Mouse (Mus musculus): ENCODE data around the gene Pik3cg.

The Pik3cg gene

DNA sequence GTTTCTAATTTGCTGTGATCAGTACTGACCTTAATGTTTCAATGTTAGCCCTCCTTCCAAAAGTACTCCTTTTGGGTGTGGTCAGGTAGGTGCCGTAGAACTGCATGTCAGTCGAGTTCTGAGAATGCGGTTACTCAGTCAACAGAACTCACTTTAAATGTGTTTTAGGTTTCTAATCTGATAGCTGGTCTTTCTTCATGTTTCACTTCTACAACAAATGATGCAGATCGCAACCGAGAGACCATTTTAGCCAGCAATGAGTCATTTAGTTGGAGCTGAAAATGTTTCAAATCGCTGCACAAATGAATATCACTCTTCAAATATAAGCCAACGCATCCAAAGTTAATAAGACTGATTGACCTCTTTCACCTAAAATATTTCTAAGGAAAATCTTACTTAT lies 6.5 kb downstream of the Pik3cg start:
- in situ Hi-C loops (cut with MboI; ENCODE audit: low sequenced_read_pairs), result no loop called here

DNA sequence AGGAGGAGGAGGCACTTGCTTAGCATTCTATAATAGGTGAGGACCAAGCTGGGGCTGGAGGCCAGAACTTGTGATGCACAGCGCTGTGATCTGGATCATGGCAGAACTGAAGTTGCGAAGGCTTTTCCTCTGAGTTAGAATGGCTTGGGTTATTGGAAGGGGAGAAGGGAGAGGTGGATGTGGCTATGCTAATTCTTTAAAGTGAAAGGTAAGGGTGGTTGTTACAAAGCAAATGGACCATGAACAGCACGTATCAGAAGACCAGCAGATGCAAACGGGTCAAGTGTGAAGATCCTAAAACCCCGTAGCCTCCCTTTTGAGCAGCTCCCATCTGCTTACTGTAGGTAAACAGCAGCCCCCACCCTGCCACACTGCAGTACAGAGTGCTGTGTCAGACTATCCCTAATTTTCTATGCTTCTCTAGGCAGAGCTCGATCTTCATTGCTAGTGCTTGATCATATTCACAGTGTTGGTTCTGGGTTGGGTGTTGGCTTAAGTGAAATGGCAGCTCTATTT lies 7.3 kb downstream of the Pik3cg start:
- in situ Hi-C loops (cut with MboI; ENCODE audit: low sequenced_read_pairs), result no loop called here

GRCm38 (mm10) chr12:32200387-32201069 lies 7.9 kb downstream of the Pik3cg start:
- in situ Hi-C loops (cut with MboI; ENCODE audit: low sequenced_read_pairs), result no loop called here

DNA sequence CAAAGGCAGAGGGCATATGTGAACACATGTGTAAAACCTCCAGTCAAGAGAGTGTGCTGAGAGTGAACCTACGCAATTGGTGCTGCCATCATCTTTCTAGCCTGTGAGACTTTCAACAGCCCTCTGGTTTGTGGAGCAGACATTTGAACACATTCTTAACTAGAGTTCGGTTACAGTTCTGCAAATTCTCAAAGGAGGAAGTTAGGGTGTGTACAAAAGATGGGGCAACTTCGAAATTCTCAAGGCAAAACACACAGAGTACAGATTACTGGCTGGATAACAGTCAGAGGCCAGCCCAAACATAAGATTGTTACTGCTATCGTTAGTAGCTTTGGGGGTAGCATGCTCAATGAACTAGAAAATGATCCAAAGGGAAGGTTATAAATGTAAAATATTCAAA lies 9.0 kb downstream of the Pik3cg start:
- in situ Hi-C loops (cut with MboI; ENCODE audit: low sequenced_read_pairs), result no loop called here

DNA sequence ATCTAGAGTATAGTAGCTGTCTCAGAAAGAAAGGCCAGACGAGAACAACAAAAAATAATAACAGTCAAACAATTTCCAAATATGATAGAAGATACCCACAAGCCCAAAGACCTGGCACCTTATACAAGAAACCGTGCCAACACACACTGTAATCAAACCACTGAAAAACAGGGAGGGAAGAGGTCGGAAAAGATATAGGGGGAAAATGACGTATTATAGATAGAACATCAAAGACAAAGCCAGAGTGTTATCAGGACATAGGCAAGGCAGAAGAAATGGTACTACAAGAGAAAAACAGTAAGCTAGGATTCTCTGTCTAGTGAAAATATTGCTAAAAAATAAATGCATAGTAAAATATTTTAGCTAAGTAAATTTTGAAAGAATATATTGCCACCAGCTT lies 10.4 kb downstream of the Pik3cg start:
- in situ Hi-C loops (cut with MboI; ENCODE audit: low sequenced_read_pairs), result no loop called here

DNA sequence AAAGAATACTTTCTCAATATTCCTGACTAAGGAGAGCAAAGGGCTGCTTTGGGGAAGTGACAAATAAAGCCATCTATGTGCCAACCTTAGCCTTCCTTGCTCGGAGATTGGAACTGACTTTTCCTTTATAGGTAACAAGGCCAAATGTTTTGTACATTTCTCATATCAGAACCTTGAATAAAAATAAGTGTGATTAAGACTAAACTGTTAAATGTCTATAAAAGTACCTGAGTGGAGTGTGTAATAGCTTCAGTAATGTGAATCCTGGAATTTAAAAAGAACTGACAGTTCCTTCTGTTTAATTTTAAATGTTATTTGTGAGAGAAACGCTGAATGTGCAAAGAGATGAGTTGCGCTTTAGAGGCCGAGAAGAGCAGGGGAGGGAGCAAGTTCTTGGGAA lies 13.5 kb downstream of the Pik3cg start:
- in situ Hi-C loops (cut with MboI; ENCODE audit: low sequenced_read_pairs), result no loop called here

DNA sequence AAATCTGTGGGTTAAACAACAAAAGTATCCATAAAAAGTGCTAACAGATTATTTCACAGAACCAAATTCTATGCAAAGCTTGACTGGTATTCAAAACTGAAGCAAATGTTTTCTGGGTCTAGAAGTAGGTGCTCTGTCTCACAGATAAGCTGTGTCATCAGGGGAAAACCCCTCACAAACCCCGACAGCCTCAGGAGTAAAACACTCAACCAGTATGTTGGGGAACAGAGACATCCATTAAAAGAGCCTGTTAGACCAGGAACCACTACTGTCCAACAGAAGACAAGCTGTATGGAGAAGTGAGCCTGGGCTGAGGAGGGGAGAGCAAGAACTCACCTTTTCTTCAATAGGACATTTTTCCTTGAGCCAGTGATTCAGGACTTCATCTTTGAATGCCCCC lies 14.1 kb downstream of the Pik3cg start:
- in situ Hi-C loops (cut with MboI; ENCODE audit: low sequenced_read_pairs), result no loop called here

GRCm38 (mm10) chr12:32190927-32191326 lies 17.5 kb downstream of the Pik3cg start:
- in situ Hi-C loops (cut with MboI; ENCODE audit: low sequenced_read_pairs), result no loop called here

DNA sequence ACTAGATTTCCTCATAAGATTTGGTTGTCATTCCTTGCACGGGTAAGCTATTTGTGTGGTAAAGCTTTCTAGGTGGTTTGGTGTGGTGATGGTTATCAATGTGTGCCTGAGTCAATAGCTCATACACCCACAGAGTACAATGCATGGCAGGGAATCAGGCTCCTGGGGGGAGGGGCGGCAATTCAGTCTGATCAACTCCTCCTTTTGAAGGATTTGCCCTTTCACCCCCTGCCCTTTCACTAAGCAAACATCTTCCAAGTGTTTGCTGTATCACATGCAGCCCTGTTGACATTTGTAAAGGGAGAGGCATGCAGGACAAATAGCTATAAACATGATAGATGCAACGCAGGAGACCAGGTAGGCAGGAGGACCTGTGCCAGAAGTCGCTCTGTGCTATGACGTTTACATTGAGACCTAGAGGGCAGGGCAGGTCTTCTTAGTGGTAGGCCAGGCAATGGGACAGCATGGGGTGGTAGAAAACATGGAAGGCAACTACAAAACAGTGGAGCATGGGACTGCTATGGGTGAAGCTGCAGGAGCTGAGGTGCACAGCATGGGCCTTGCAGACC lies 20.7 kb downstream of the Pik3cg start:
- in situ Hi-C loops (cut with MboI; ENCODE audit: low sequenced_read_pairs), result no loop called here

- in situ Hi-C loops (cut with MboI; ENCODE audit: low sequenced_read_pairs), result no loop called here
These were observed 21.7 kb downstream of the Pik3cg start for GRCm38 (mm10) chr12:32186627-32187255.

GRCm38 (mm10) chr12:32184874-32185273 lies 23.6 kb downstream of the Pik3cg start:
- in situ Hi-C loops (cut with MboI; ENCODE audit: low sequenced_read_pairs), result no loop called here

DNA sequence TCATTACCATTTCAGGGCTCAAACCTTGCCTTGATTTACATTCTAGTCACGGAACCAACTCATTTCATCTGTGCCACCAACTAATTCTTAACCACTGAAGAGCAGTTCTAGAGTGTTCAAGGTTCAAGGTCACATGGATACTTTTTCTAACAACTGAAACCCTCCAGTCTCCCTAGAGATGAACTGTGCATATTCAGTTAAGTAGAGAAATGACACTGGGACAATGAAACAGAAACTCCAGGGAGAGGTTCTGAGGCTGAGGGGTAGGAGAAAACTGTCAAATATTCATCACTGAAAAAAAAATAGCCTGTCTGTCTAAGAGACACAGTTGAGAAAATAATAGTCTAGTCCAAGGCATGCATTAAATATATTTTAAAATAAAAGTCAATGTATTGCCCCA lies 24.9 kb downstream of the Pik3cg start:
- in situ Hi-C loops (cut with MboI; ENCODE audit: low sequenced_read_pairs), result no loop called here

- in situ Hi-C loops (cut with MboI; ENCODE audit: low sequenced_read_pairs), result no loop called here
These were observed 25.6 kb downstream of the Pik3cg start for GRCm38 (mm10) chr12:32182632-32183419.

GRCm38 (mm10) chr12:32181885-32182284 lies 26.6 kb downstream of the Pik3cg start:
- in situ Hi-C loops (cut with MboI; ENCODE audit: low sequenced_read_pairs), result no loop called here

DNA sequence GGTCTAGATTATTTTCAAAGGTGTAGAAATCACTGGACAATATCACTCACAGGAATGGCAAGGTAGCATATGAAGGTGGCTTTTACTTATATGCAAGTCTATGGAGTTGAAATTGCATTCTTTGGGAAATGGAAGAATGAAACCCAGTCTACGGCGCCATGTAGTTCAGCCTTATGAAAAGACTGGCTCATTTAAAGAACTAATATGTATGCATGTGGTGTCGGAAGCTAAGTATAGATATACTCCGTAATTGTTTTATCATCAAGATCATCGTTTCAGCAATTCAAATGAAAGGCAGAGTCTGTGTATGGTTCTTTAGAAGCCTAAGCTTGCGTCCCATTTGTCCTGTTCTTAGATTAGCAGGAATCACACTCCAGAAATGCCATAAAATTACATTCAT lies 34.0 kb downstream of the Pik3cg start:
- in situ Hi-C loops (cut with MboI; ENCODE audit: low sequenced_read_pairs), result no loop called here

DNA sequence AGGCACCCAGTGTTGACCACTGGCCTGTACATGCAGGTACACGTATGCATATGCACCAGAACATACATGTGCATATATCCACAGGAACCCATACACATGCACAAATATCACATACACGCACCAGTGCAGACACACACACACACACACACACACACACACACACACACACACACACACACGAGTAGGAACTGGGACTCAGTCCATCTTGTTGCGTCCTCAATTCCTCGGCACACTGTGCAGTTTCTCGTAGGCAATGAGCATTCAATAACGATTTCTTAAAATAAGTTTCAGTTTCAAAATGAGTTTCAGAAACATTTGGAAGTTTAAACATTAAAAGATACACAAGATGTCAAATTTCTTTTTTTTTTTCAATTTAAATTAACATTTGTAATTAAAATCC lies 35.6 kb downstream of the Pik3cg start:
- in situ Hi-C loops (cut with MboI; ENCODE audit: low sequenced_read_pairs), result no loop called here

DNA sequence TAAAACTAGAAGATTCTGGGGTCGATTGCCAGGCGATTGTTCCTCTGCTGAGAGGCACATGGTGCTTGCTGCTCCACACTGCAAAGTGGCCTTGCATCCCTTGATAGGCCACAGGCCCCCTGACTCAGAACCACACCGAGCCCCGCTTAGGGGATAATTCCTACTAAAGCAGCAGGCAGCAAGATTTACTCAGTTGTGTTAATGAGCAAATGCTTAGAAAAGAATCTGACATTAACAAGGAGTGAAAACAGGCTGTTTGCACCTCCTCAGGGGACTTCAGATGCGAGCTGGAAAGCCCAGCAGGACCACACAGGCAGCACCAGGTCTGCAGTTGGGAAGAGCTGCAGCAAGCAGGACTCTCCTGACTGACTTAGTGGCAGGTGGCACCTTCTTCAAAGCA lies 39.3 kb downstream of the Pik3cg start:
- in situ Hi-C loops (cut with MboI; ENCODE audit: low sequenced_read_pairs), result no loop called here

- in situ Hi-C loops (cut with MboI; ENCODE audit: low sequenced_read_pairs), result no loop called here
These were observed 39.7 kb downstream of the Pik3cg start for GRCm38 (mm10) chr12:32168751-32169150.

GRCm38 (mm10) chr12:32163706-32164105 lies 44.8 kb downstream of the Pik3cg start:
- in situ Hi-C loops (cut with MboI; ENCODE audit: low sequenced_read_pairs), result no loop called here

DNA sequence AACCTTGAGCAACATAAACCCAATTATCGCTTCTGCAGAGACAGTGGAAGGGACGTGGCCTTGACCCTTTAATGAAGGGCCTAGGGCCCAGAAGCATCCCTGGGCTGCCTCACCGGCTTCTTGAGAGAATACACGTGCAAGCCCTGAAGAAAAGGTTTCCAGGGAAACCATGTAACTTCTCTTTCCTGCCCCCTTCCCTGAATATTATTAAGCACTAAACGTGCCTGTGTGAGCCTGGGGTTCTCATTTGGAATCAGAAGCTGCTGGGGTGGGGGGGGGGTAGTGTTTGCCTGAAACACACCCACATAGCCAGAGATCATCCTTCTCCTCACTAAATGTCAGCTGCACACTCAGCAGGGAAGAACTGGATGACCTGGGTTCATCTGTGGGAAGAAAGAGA lies 49.7 kb downstream of the Pik3cg start:
- in situ Hi-C loops (cut with MboI; ENCODE audit: low sequenced_read_pairs), result no loop called here

GRCm38 (mm10) chr12:32146606-32147005 lies 61.9 kb downstream of the Pik3cg start:
- in situ Hi-C loops (cut with MboI; ENCODE audit: low sequenced_read_pairs), result no loop called here

DNA sequence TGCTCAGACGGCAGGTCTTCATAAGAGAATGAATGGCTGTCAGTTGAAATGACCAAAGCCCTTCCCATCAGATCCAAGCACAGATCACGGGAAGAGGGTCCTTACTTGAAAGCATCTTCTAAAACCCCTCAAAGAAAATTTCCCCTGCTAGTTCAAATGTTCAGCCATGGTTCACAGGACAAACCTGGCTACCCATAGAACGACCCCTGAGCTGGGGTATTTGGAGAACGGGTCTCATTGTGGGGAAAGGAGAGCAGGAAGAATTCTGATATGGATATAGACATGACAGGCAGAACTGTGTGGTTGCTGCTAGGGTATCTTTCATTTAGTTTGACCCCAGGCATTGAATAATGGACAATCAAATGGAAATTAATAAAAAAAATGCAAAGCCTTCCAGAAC lies 62.8 kb downstream of the Pik3cg start:
- in situ Hi-C loops (cut with MboI; ENCODE audit: low sequenced_read_pairs), result no loop called here
